Mouse (Mus musculus): ENCODE measurements around the gene Neurog2. TPM values are rescaled to one million over a fixed set of nuclear protein-coding genes. Genes with fewer than 3 reads are reported as not detected.

The Neurog2 gene
- polyA plus RNA-seq (2012; rRNA removed) = 51.6 and 114 TPM in 2 replicates

GRCm38 (mm10) chr3:127633080-127634032, at the start of gene Neurog2:
Gene Neurog2 (plus strand): TSS chr3:127633135.

Other genes starting within 250 kb of the Neurog2 start
- 116 and 126 TPM in 2 replicates for gene Ank2, start 133.8 kb upstream of the Neurog2 start, polyA plus RNA-seq (2012; rRNA removed)
- gene Larp7, start 79.8 kb upstream of the Neurog2 start, polyA plus RNA-seq (2012; rRNA removed) = 29.2 and 29.5 TPM in 2 replicates
- 11.1 and 12.1 TPM in 2 replicates for gene Zgrf1, start 79.6 kb upstream of the Neurog2 start, polyA plus RNA-seq (2012; rRNA removed)
- 3.2 TPM in 2 replicates for gene Alpk1, start 147.4 kb downstream of the Neurog2 start, polyA plus RNA-seq (2012; rRNA removed)
- gene Tifa, start 156.7 kb downstream of the Neurog2 start, polyA plus RNA-seq (2012; rRNA removed) = 3.0 and 4.0 TPM in 2 replicates
- 64.7 and 71.9 TPM in 2 replicates for gene Ap1ar, start 204.4 kb downstream of the Neurog2 start, polyA plus RNA-seq (2012; rRNA removed)

Measured in central nervous system, embryonic 14 days (tissue).